Mouse (Mus musculus) lung, postnatal 0 days (tissue): ENCODE data around the gene Adcy2.
A peak's percentile ranks its signal among the peaks of the same experiment; 100 is the strongest.

Experiments
- CTCF ChIP-seq: IDR thresholded peaks from 2 replicates; pipeline ENCODE4 v1.5.1; 2016; ENCODE audit warnings: antibody characterized with exemption, mild to moderate bottlenecking
- EP300 ChIP-seq: IDR thresholded peaks from 2 replicates; pipeline ENCODE4 v1.6.1; 2016; ENCODE audit warnings: antibody characterized with exemption, mild to moderate bottlenecking, control low read depth

GRCm38 (mm10) chr13:68680429-68680828 is 318.9 kb downstream of the Adcy2 start:
- no peak for TF ChIP-seq CTCF
- TF ChIP-seq EP300, result 0 out of 2 replicates have a peak, but pooled peaks have one; percentile 30
